Mouse (Mus musculus): ENCODE results near the gene Mettl9.
"Not testable (repeated sequence)": the region's sequence is repeated elsewhere in the genome, so short reads cannot be mapped to it uniquely, and the experiment has no call there.

The Mettl9 gene

DNA sequence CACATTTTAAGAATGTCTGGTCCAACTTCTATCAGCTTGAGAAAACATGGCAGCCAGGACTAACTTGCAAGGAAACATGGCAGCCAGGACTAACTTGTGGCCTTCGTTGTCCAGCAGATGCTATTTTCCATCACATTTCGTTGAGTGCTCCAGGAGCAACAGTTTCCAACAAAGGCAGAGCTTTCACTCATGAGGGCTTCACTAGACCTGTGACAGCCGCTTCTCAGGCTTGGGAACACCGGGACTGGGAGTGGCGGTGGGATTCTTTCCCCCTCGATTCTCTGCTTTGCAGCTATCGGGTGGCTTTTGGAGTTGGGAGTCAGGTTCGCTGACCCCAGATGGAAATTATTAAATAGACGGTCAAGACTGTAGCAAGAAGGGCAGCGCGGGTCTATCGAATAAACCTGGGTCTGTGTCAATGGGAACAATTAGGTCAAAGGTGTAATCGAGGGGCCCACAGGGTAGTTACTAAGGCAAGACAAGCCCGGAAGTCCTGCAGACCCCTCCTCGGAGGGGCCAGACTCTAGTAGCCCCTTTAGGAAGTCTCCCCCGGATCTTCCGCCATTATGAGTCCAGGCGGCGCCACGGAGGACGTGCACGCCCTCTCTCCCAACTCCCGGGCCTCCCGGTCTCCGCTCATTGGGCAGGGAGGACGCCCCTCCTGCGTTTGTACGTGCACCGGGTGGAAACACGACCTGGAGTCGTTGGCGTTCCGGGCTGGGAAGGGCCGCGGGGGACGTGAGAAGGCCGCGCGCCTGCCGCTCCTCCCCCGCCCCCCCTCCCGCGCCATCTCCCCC, at the start of gene Mettl9:
Mettl9 (plus strand) TSS at position 590 of the 797 bp plus-strand sequence.
- peak; percentile 94 for DNase-seq

DNA sequence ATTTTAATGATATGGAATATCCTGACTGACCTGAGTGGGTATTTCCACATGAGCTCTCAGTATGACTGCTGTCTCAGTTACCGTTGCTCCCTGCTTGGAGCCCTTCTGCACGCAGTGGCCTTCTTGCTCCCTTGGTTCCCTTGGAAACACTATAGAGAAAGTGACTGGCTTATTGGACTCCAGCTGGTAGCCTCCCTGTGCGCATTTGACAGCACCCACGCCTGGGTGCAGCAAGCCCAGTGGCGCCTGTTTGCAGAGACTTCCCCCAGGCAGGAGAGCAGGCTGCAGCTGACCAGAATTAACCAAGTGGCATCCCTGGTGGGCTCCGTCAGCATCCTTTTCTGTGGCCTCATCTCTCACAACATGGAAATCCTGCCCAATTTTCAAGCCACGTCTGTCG, 43.1 kb upstream of the Mettl9 start:
- DNase-seq, result no peak

DNA sequence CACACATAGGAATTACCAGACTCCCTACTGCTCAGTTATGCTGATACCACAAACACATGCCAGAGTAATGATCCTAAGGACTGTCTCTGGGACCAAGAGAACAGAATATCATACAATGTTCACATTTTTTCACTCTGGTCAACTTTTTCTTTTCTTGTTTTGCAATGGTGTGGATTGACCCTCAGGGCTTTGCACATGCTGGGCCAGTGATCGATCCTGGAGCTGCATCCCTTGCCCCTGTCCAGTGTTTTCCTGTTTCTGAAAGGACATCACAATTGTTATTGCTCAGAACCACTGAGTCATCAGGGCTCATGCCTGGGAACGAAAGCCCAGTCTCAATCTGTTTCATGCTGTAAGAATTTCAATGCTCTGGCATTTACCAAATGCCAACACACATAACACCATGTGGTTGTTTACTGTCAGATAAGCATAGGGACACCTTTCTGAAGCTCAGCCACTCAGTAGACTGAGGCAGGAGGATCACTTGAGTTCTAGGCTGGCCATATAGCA, 35.2 kb upstream of the Mettl9 start:
- DNase-seq, result no peak

DNA sequence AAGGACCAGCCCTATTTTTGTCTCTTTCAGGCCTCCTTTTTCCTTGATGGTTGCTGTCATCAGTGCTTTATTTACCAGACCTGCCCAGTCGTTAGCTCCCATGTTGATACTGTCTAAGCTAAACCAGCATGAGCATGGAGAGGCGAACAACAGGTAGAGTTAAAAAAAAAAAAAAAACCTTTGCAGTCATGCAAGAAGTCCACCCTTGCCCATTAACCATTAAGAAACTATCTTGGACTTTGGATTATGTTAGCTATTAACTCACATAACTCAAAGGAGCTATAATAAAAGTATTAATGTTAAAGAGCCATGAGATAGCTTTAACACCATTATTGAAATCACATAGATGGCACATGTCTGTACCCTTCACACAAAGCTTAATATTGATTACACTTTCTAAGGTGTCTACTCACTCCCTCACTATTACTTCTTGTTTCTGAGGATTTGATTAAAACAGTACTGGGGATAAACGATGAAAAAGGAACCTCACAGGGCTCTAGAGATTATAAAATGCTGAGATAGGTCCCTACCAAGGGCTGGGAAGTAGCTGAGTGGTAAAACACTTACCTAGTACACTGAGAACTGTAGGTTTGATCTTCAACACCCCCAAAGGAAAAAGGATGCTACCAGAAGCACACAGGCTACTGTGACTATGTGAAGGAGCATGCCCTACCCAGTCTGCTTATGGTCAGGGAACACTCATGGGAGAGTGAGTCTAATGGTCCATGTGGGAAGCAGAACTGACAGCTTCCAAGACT, 34.0 kb upstream of the Mettl9 start:
- DNase-seq, result no peak

DNA sequence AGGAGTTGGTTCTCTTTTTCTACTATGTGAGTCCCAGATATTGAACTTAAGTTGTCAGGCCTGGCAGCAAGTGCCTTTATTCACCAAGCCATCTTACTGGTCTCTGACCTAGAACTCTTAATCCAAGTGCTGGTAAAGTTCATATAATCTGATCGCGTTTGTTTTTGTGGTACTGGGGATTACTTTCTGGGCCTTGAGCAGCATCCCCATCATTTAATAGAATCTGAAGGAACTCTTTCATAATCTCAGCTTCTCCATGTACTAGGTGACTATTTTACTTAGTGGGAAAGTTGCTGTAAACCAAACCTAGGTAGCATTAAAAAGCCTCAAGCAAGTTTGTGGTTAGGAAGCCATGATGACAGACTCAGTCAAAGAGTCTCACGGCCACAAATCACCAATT, 32.4 kb upstream of the Mettl9 start:
- no peak for DNase-seq

DNA sequence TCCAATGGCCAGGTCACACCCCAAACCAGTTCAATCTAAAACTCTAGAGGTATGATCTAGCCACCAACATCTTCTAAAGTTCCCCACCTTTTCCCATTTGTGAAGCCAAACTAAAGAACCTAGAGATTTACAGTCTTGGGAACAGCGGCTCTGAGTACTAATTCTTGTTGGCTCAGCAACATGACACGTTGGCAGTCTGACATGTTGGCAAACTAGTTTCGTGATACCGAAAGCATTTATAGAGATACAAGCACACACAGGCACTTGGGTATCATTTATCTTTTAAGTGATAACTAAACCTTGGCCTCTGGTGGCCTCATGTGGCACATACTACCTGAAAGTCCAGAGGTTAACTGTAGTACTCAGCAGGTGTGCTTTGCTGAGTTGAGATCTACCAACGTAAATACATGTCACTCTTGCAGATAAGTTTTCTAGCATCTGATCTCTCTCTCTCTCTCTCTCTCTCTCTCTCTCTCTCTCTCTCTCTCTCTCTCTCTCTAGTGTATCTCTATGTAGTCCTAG, 31.8 kb upstream of the Mettl9 start:
- DNase-seq, result no peak

DNA sequence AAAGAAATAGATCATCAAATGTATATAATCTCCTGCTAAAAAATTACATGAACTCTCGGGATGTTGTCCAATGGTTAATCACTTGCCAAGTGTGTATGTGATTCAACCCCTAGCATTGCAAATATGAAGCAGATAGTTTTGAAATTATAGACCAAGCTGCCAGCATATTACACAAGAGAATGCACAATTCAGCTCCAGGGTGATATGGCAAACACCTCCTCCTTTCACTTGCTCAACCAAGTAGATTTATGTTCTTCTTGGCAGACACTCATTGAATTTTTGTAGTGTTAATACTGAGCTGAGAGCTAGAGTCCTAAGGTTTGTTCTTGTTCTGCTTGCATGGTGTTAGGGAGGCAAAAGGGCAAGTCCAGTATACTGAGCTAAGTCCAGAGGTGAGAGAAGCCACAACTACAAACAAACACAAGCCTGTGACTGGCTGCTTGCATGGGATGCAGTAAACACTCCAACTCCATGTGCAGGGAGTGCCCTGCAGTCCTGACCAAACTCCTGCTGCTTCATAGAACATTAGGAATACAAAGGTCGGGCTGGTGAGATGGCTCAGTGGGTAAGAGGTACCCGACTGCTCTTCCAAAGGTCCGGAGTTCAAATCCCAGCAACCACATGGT, 30.3 kb upstream of the Mettl9 start:
- DNase-seq, result no peak

DNA sequence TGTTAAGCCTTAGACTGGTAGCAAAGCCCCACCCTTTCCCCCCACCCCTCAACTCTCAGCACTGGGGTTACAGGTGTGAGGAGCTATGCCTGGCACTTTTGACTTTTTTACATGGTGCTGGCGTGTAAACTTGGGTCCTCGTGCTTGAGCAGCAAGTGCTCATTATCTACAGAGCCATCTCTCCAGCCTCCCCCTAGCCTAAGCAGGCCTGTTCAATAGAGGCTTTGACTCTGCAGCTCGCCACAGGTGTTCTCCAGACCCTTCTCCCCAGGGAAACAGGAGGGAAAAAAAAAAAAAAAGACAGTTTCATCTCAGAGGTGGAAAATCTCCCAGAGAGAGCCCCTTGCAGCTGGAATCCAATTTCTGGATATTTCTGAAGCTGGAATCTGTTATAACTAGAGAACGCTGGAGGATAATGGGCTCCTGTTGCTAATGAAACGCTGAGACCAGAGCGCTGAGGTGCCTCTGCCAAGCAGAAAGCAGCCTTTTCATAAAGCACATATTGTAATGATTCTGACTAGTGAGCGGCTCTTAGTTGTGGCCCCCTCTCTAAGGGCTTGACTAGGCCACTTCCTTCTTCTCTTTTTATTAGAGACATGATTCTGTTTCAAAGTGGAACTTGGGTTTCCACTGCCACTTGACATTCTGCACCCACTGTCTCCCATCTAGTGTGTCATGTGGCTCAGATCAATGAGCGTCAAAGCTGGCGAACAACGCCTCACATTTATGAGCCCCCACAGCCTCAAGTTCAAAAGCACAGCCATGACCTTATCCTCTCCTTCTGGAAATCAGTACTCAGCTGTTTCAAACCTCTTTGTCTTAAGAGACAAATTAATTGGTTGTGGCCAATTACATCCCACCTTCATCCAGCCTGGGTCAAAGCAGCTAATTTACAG, 22.2 kb upstream of the Mettl9 start:
- DNase-seq, result no peak

DNA sequence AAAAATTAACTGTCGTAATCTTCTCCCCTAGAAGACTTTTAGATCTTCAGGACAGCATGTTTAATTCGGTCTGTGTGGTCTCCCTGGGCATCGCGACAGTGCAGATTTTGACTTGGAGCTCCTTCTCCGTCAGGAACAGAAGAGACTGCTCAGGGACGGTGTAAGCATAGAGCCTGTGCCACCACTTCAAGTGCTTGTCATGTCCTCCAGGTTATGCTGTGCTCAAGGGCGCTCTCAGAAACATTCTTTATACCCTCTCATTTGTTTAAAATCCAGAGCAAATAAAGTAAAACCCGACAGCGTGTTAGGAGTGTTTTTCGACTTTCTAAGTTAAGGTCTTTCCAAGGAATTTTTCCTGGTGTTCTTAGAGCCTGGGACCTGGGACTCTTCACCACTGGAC, 19.8 kb upstream of the Mettl9 start:
- no peak for DNase-seq

DNA sequence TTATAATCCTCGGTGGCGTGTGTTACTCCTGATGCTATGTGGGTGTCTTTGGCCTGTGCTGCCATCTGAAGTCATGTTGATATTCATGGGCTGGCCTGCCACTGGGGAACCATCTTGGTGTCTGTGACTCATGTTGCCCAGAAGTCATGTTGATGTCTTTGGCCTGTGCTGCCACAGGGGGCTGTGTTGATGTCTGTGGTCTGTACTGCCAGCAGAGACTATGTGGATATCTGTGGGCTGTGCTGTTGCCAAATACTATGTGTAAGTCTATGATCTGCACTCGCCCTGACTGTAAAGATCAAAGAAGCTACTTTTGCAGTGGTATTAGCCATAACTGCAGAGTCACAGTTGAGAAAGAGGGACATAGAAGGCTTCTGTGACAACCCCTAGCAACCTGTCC, 15.5 kb upstream of the Mettl9 start:
- no peak for DNase-seq

DNA sequence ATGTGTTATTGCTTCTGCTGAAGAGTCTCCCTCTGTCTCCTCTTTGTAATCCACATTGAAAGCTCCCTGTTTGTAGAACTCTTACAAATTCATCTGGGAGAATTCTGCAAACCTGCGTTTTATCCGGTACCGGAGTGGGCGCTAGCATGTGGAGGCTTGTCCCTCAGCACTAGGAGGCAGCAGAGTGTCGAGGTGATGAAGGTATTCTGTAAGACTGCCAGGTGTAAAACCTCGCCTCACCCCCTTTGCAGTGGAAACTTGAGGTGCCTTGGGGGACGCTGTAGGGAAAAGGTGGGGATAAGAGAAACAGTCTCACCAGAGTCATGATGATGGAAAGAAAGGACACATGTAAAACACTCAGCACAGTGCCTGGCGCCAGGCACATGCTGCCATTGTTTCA, 14.0 kb upstream of the Mettl9 start:
- DNase-seq, result peak; percentile 32

DNA sequence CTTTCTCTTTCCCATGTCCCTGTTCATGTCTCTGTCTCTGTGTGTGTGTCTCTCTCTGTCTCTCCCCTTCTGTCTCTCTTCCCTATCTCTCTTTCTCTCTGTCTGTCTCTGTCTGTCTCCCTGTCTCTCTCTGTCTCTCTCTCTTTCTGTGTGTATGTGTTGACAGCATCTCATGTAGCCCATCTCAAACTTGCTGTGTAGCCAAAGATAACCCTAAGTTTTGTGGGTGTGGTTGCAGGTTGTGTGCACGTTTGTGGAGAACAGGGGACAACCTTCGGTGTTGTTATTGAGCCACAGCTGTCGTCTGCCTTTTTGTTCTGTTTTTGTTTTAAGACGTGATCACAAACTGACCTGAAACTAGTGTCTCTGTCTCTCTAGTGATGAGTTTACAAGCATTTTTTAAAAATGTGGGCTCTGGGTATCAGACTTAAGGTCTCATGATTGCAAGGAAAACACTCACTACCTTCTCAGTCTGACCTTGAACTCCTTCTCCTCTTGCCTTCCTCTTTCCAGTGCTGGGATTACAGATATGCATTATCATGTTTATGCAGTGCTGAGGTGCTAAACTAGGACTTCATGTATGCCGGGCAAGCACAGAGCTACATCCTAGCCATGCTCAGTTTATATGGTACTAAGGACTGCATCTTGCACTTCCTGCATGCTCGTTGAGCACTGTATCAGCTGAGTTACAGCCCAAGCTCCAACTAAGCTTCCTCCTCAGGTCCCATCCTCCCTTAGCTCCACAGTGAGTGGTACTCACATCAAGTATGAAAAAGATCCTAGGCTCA, 8.8 kb upstream of the Mettl9 start:
- no peak for DNase-seq

DNA sequence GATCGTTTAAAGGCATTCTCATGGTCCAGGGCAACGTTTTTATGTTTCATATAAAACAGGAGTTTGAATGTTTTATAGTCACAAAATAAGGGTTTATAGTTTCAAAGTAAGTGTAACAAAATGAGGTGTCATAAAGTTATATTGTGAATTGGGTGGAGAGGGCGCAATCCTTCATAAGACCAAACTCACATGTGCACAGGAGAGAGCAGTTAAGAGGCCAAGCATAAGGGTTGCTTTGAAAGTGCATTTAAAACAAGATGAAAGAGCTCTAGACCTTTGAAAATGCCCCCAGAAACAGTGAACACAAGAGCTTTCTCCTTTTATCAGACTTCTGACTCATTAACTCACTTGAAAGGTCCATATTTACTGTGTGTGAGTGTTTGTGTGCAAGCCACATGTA, 7.9 kb upstream of the Mettl9 start:
- no peak for DNase-seq

DNA sequence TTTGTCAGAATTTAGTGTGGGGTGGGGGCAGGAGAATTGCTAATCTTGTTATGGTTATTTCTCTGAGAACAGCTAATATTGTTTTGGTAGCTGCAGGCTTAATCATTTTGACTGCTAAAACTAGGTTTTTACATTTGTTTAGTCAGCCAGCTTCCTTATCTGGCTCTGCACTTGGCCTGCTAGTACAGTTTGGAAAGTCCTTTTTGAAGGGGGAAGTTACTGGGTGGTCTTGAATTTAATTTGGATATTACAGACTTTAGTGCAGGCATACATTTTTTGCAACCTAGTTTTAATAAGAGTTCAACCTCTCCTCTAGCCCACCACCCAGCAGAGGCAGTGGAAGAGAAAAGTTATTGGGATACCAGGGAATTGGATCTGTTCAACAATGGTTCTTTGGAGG, 4.3 kb upstream of the Mettl9 start:
- DNase-seq, result not testable (repeated sequence)

DNA sequence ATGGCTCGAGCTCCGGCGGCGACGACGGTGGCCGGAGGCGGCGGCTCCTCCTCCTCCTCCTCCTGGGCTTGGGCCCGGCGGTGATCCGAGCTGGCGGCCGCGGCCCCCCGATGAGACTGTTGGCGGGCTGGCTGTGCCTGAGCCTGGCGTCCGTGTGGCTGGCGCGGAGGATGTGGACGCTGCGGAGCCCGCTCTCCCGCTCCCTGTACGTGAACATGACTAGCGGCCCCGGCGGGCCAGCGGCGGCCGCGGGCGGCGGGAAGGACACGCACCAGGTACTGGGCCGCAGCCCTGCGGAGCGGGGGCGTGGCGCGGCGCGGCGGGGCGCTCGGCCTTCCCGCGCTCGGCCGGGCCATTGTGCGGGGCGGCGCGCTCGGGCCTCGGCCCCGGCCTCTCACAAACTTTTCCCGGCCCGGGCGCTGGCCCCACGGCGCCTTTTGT, 476 bp downstream of the Mettl9 start:
- no peak for DNase-seq

DNA sequence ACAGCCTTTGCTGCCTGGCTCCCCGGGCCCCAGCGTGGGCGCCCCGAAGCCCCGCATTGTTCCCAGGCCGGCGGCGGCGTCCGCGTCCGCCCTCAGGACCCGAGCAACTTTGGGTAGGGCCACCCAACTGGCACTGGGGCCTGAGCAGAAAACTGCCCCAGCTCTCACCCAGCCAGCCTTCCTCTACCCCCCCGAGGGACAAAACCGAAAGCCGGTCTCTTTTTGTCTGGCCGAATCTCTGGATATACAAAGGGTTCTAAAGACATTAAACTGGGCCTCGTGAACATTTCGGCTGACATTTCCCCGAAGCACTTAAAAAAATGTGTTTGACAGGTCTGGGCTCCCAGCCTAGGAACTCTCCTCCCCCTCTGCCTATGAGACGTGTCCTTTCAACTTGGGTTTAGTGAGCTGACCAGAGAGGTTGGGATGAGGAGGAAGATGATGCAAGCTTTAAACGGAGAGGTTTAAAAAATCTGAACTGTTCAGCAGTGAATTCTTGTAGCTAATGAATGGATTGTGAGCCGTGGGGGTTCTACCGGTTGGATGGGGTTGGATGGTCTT, 996 bp downstream of the Mettl9 start:
- DNase-seq, result no peak

DNA sequence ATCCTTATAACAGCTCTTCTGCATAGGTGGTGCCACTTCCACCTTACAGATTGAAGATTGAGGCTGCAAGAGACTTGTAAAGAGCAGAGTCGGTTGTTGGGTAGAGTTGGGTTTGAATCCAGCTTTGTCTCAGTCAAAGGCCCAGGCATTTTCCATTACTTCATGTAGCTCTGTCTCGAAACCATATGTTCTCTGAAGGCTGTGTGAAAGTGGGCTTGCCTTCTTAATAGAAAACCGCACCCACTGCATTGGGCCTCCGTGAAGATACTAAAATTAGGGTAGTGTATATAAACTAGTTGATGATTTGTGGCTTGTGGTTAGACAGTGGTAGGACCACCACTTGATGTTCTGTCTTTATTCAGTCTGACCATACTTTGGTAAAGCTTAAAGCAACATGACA, 6.3 kb downstream of the Mettl9 start:
- no peak for DNase-seq

DNA sequence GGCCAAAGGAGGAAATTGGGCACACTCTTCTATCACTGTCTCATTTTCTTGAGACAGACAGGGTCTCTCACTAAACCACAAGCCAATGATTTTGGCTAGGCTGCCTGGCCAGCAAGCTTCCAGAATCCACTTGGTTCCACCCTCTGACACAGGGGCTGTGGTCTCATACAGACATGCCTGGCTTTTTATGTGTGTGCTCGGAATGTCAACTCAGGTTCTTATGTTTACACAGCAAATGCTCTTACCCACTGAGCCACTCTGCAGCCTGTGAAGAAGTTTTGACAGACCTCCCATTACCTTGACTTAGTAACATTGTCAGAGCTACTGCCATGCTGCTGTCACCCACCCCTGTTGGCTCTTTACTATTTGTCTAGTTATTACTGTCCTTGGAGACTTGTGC, 7.7 kb downstream of the Mettl9 start:
- DNase-seq, result no peak

DNA sequence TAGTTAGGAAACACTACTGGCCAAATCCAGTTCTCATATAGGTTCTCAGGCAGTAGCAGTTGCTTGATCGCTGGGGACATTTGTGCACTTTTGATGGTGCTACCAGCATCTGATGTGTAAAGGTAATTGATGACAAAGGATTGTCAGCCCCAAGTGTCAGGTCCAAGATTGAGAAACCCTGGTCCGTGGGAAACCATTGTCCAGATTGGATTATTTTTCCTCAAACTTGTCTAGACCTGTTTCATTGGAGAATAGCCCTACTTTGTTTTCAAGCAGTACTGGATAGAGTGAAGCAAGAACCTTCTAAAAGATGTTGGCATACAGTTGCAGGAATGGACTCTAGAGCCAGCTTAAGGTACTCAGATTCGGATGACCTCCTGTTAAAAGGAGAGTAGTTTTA, 8.8 kb downstream of the Mettl9 start:
- no peak for DNase-seq

DNA sequence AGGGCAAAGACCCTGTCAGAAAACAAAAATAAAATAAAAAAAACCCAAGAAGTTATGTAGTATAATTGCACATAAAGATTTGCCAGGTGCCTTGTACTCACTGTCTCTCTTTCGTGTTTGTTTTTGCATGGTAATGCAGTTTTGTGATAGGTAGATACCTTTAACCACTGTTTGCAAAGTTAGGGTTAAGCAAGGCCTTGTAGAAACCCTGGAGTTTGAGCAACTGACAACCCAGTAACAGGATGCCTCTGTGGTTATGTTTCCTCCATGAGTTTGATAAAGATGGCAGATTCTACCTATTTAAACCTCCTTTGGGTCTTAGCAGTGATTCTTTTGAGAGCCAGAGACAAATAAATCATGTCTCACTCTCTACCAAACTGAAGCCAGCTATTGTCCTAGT, 9.3 kb downstream of the Mettl9 start:
- DNase-seq, result no peak

DNA sequence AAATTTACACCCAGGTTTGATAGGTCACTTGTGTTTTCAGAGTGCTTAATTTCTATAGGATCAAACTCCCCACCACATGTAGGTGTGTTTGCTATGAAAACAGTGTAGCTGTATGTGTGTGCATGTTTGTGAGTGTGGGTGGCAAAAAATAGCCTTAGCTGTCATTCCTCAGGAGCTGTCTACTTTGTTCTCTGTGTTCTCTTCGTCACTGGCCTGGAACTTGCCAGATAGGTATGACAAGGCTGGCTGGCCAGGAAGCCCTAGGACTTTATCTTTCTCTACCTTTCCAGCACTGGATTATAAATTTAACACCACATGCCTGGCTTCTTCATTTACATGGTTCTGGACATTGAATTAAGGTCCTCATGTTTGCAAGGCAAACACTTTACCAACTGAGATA, 10.0 kb downstream of the Mettl9 start:
- no peak for DNase-seq

All from thymus, postnatal 25 days (tissue).